Mouse (Mus musculus): ENCODE results near the gene Nrarp.

Gene Nrarp

GRCm38 (mm10) chr2:25180478-25180903 is at the start of gene Nrarp:
TSS of gene Nrarp (plus strand) at chr2:25180758.
- WGBS: under 1% methylated on average over 35 of the region's 35 CpGs

- WGBS: 76% methylated on average over 9 of the region's 9 CpGs
Measured at GRCm38 (mm10) chr2:25131601-25132000, 49.0 kb upstream of the Nrarp start.

- 65% methylated on average over 6 of the region's 6 CpGs for WGBS
Measured at GRCm38 (mm10) chr2:25137832-25138231, 42.7 kb upstream of the Nrarp start.

- whole genome bisulfite sequencing: 79% methylated on average over 4 of the region's 4 CpGs
Measured at GRCm38 (mm10) chr2:25141185-25141584, 39.4 kb upstream of the Nrarp start.

GRCm38 (mm10) chr2:25141921-25142320 is 38.6 kb upstream of the Nrarp start:
- WGBS: 90% methylated on average over 5 of the region's 5 CpGs

GRCm38 (mm10) chr2:25145346-25145745 is 35.2 kb upstream of the Nrarp start:
- 81% methylated on average over 6 of the region's 6 CpGs for WGBS

GRCm38 (mm10) chr2:25147398-25147797 is 33.2 kb upstream of the Nrarp start:
- WGBS: 93% methylated on average over 5 of the region's 5 CpGs

GRCm38 (mm10) chr2:25147892-25148291 is 32.7 kb upstream of the Nrarp start:
- WGBS: 91% methylated on average over 5 of the region's 5 CpGs

GRCm38 (mm10) chr2:25149643-25150042 is 30.9 kb upstream of the Nrarp start:
- WGBS: 87% methylated on average over 2 of the region's 2 CpGs

GRCm38 (mm10) chr2:25151280-25151956 is 29.1 kb upstream of the Nrarp start:
- 88% methylated on average over 4 of the region's 4 CpGs for WGBS

- 96% methylated on average over 3 of the region's 3 CpGs for WGBS
Measured at GRCm38 (mm10) chr2:25156177-25156576, 24.4 kb upstream of the Nrarp start.

- WGBS: 42% methylated on average over 2 of the region's 2 CpGs
Measured at GRCm38 (mm10) chr2:25156990-25157389, 23.6 kb upstream of the Nrarp start.

- WGBS: 39% methylated on average over 2 of the region's 2 CpGs
Measured at GRCm38 (mm10) chr2:25157655-25158054, 22.9 kb upstream of the Nrarp start.

- WGBS: 36% methylated on average over 4 of the region's 4 CpGs
Measured at GRCm38 (mm10) chr2:25167481-25167880, 13.1 kb upstream of the Nrarp start.

- WGBS: 4% methylated on average over 36 of the region's 41 CpGs
Measured at GRCm38 (mm10) chr2:25167919-25168664, 12.5 kb upstream of the Nrarp start.

- WGBS: 37% methylated on average over 2 of the region's 2 CpGs
Measured at GRCm38 (mm10) chr2:25168665-25168978, 11.9 kb upstream of the Nrarp start.

GRCm38 (mm10) chr2:25169778-25170177 is 10.8 kb upstream of the Nrarp start:
- 61% methylated on average over 5 of the region's 5 CpGs for WGBS

- WGBS: 69% methylated on average over 10 of the region's 10 CpGs
Measured at GRCm38 (mm10) chr2:25170326-25171100, 10.0 kb upstream of the Nrarp start.

- WGBS: 95% methylated on average over 6 of the region's 6 CpGs
Measured at GRCm38 (mm10) chr2:25171101-25171768, 9.3 kb upstream of the Nrarp start.

- 48% methylated on average over 1 of the region's 1 CpGs for WGBS
Measured at GRCm38 (mm10) chr2:25171769-25172153, 8.8 kb upstream of the Nrarp start.

- 92% methylated on average over 8 of the region's 8 CpGs for WGBS
Measured at GRCm38 (mm10) chr2:25172629-25173028, 7.9 kb upstream of the Nrarp start.

GRCm38 (mm10) chr2:25173821-25174220 is 6.7 kb upstream of the Nrarp start:
- 96% methylated on average over 4 of the region's 4 CpGs for WGBS
